Mouse (Mus musculus) gonadal fat pad, adult 2 months (tissue): ENCODE measurements around the gene Ncaph2. TPM values are rescaled to one million over a fixed set of nuclear protein-coding genes. Genes with fewer than 3 reads are reported as not detected.

Experiments
- DNase-seq: peaks from one replicate; pipeline ENCODE4 v3.0.0-alpha.2; 2012; ENCODE audit warnings: low read depth
- polyA plus RNA-seq: library from polyadenylated mRNA; depleted of rRNA; stranded (reverse); fragments of >200 nt; gene quantifications from 2 replicates; pipeline ENCODE4 v1.2.3, GENCODE M21; 2012; rRNA removed

Ncaph2 gene
- polyA plus RNA-seq: 104 and 155 TPM in 2 replicates

- DNase-seq: peak; percentile 47
Observed at GRCm38 (mm10) chr15:89355241-89356187, at the start of gene Ncaph2, which contains the start of gene Lmf2. TSS of gene Ncaph2 (plus strand) at chr15:89355719. TSS of gene Lmf2 (minus strand) at chr15:89355659.

DNA sequence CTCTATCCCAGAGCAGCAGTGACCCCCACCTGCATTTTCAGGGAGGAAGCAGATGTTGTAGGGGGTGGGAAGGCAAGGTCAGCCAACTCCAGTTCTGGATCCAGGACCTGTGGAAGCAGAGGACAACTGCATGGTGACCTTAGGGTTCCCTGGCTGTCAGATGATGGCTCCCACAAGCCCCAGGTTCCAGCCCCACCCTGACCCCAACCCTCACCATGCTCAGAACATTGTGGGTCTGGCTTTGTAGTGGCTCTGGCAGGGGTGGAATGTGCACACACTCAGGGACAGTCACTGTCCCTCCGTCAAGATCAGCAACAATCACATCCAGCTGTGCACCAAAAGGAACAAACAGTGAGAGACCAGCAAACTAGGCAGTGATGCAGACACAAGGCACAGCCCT is 49.6 kb upstream of the Ncaph2 start:
- DNase-seq: no peak

GRCm38 (mm10) chr15:89307461-89307860 is 48.1 kb upstream of the Ncaph2 start:
- no peak for DNase-seq

DNA sequence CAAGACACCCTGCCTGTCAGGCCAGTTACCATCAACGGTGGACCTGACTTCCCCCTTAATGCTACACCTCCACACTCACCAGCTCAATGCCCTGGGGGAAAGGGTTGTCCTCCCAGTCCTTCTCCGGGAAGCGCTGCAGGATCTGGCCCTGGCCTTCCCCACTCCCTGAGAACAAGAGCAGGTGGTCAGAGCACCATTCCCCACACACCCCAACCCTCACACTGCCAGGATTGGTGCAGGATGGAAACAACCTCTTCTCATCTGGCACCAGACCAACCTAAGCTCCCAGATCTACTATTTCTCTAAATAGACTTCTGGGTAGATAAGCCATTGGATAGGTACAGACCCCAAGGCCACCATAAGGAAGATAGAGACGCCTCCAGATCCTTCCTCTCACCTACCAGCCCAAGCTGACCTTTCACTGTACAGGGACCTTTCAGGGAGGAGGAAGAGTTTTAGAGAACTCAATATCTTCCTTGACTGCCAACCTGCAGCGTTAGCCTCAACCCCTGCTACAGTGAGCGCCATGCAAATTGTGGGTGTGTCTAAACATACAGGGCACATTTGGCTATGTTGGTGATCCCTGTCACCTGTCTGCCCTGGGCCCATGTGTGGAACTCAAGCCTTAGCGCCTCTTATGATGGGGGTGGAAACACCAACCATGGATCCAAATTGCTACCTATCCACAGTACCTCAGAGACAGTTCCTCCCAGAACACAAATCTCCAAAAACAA is 46.9 kb upstream of the Ncaph2 start:
- DNase-seq: no peak

DNA sequence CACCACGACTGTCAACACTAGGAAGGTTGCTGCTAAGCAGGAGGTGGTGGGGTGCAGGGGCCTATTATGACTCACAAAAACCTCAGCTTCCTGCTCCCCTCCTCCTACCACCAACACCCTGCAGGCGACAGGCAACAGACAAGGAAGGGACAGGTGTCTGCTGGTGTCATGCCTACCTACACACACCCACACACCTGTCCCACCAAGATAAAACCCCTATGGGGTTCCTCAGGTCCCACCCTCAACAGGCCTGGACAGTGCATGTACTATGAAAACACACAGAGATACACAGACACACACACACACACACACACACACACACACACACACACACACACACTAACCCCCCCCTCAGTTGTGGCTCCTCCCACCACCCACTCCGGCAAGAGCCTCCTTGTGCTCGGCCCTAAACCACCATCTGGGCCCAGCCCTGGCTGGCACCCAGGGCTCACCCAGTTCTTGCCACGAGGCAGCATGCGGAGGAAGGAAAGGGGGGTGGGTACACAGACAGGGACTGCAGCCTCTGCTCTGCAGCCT is 45.5 kb upstream of the Ncaph2 start:
- no peak for DNase-seq

DNA sequence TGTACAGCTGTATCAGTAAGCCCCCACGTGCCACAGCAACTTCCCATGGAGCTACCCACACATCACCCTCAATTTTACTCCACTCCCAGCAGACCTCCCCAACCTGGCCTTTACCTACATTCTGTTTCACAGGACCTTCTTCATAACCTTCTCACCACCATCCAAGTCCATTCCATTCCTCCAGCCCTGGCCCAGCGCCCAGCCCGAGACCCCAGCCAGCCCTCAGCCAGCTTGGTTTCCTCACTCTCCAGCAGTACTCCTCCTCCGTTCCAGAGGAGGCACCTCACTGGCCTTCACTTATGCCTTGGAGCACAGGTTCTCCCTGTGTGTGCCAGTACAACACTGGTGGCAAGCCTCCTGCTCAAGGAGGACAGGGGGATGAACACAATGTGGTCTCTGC is 42.2 kb upstream of the Ncaph2 start:
- no peak for DNase-seq

DNA sequence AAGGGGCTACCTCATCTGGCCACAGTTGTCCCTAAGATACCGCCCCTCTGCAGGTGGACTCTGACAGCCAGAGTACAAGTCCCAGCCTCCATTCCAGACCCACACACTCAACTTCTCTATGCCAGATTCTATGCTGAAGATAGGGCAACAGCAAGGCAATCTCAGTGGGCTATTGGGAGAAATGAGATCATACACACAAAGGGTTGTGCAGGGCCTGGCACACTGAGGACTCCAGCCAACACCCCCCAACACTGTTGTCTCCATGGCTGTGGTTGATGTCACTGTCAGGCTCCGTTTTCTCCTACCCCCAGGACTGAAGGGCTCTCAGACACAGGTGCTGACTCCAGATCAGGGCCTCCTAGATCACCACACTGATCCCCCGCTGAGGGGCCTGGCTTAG is 41.4 kb upstream of the Ncaph2 start:
- DNase-seq: no peak

DNA sequence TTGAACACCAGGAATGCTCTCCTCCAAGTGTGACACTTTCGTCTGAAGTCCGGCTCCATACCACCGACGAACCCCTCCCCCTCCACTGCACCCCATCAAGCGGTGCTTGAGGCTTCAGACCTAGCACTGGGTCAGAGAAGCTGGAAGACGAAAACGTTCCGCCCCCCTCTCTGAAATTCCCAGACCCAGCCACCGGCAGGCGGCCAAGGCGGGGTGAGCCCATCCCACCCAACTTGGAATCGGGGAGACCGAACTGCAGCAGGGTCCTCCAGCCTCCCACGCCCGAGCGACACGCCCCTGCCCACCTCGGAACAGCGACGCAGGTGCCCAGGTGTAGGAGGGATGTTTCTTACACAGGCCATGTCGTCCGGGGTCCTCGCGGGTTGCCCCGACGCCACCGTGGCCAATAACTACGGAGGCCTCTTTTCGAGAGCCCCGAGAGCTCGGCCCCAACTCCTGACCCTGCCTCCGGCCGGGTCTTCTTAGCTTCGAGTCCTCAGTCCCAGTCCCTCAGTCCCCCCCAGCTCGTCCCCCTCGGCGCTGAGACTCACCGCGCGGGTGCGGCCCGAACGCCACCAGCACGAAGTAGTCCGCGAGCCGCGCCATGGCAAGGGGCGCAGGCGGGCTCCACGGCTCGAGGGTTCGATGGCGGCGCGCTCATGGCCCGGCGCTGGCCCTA is 40.9 kb upstream of the Ncaph2 start:
- DNase-seq: no peak

- DNase-seq: peak; percentile 45
Observed at GRCm38 (mm10) chr15:89315190-89315731, 40.3 kb upstream of the Ncaph2 start, which contains the start of gene Sbf1. TSS of gene Sbf1 (minus strand) at chr15:89315311.

DNA sequence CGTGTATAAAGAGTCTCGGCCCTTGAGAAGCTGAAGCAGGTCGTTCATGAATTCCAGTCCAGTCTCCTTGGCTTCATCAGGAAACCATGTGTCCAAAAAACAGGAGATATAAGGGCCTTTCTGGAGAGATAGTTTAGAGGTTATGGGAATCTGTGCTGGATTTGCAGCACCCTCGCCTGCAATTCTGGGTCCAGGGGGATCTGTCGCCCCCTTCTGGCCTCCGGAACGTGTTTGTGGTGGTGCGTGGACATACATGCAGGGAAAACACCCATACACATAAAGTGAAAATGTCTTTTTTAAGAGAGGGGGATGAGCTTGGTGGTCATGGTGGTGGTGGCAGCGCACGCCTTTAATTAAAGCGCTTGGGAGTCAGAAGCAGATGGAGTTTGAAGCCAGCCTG is 39.4 kb upstream of the Ncaph2 start:
- DNase-seq: no peak

DNA sequence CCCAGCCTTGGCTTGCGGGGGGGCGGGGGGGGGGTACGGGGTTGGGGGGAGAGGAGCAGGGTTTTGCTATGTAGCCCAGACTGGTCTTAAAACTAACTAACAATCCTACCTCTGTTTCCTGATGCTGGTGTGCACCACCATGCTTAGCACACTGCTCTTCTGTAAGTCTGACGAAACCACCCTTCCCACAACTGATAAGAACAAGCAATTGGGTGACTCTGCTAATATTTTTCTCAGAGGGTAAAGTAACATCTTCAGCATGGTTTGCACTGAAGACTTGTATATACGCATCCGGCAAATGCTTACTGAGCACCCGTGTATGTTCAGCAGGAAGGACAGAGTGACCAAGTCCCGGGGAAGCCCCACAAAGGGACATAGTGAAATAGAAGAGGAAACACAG is 34.3 kb upstream of the Ncaph2 start:
- DNase-seq: no peak

GRCm38 (mm10) chr15:89322670-89323522 is 32.6 kb upstream of the Ncaph2 start, which contains the start of gene Adm2:
TSS of gene Adm2 (plus strand) at chr15:89322720.
- no peak for DNase-seq

DNA sequence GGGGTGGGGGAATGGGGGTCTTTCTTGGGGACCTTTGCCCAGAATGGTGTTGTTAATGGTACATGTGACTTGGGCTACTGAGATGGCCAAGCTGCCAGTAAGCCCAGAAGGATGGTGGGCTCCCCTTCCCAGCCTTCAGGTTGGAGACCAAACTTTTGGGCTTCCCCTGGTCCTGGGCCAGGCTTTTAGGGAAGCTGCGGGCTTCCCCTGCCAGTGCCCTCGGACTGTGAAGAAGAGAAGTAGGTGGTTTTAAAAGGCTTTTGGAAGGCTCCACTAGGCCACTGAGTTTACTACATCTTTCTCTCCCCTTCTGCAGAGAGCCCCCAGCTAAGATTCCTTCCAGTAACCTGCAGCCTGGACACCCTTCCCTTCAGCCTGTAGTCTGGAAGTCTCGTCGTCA is 31.9 kb upstream of the Ncaph2 start:
- DNase-seq: no peak

DNA sequence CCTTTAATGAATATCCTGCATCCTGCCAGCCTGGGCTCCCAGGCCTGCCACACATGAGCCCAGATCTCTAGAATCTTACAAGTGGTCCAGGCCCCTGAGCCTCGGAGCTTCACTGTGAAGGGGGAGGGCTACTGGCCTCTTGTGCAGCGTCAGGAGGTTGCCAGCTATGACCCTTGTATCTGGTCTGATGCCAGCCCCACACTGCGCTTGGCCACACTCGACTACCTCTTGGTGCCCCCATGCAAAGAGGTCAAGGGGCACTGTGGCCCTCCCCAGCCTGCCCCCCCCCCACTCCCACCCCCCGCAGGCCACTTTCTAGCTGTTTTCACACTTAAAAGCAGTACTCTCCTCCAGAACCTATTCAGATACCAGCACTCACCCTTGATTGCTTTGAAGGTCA is 29.1 kb upstream of the Ncaph2 start:
- no peak for DNase-seq

DNA sequence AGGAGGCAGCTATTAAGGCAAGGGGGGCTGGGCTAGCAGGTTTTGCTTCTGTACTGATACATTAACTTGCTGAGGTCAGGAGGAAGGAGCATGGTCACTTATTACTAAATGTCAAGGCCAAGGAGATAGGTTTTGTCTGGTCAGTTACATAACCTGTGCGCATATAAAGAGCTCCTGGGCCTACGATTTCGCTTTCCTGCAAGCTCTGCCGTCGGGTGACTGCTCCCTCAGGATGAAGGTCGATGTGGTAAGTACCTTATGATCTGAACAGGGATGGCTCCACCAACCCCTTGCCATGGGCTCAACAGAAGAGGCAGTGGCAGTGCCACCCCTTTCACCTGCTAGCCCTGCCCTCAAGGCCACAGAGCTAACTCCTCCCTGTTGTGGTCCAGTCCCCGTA is 21.2 kb upstream of the Ncaph2 start, which contains the start of gene Miox:
Gene Miox (plus strand): TSS at position 128 of the 400 bp plus-strand sequence.
- DNase-seq: no peak

GRCm38 (mm10) chr15:89334774-89335537 is 20.6 kb upstream of the Ncaph2 start:
- no peak for DNase-seq

DNA sequence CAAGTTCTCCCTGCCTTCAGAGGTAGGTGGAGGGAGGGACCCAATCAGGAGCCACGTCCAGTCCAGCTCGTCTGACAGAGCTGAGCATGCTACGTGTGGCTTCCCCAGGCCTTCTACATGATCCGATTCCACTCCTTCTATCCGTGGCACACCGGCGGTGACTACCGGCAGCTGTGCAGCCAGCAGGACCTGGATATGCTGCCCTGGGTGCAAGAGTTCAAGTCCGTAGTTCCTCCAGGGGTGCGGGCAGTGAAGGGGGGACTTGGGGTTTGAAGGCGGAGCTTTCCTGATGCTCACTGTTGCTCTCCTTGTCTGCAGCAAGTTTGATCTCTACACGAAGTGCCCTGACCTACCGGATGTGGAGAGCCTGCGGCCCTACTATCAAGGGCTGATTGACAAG is 19.1 kb upstream of the Ncaph2 start:
- DNase-seq: no peak

- DNase-seq: no peak
Observed at GRCm38 (mm10) chr15:89339696-89340095, 15.8 kb upstream of the Ncaph2 start.

DNA sequence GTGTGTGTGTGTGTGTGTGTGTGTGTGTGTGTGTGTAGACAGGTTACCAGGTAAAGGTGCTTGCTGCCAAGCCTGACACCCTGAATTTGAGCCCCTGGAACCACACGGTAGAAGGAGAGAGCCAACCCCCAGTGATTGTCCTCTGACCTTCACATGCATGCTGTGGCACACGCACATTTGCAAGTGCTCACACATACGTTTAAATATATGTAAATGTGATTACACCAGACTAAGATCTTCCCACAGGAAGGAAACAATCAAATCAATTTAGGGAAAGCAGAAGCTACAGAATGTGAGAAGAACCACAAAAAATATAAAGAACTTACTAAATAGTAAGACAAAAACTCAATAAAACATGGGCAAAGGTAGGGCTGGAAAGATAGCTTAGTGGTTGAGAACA is 15.4 kb upstream of the Ncaph2 start:
- DNase-seq: no peak

DNA sequence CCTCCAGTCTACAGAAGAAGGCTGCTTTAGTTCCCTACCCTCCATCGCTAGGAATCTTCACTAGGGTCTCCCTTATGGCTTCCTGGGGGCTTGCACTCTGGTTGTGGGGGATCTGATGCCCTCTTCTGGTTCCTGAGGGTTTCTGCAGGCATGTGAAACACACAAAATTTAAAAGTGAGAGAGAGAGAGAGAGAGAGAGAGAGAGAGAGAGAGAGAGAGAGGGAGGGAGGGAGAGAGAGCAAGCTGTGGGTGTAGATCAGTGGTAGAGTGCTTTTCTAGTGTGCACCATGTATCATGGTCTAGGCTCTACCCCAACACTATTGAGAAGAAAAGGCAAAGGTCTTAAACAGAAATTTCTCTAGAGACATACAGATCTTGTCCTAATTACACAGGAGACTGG is 13.8 kb upstream of the Ncaph2 start:
- no peak for DNase-seq
